19 mouse cellular contexts compared by ENCODE assay signal in the genomic region with DNA sequence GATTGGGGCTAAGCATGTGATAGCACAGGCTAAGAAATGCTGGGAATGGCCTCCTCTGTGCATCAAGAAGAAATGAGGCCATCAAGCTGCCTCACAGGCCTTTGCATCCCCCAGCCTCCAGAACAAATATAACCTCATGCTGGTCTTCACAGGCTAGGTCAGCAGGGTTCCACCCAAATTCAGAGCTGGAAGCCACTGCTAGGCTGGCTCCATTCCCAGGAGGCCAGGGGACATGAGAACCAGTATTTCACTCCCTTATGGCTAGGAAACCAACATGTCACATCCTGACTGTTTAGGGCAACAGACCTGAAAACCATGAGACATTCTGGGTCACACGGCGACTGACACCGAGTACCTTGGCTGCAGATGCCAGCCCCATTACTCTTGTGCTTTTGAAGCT.
DNase-seq lines count a peak whose midpoint lies in the region; ATAC-seq lines count a peak whose summit lies in the region.
"Had no signal": no experiment of that assay in that cellular context is flagged by ENCODE, and none has a peak within 500 bp of the region (broad histone marks: within the 10 kb centered on the region; RNA-seq: fewer than 3 reads in every experiment).

No protein-coding gene starts in this region.

- no peaks in the 10 kb centered on the region for H3K36me3 ChIP-seq in kidney, embryonic 16.5 days (ENCODE audit: insufficient read depth, low read length)
- H3K36me3 ChIP-seq in limb, embryonic 10.5 days = no peaks in the 10 kb centered on the region
- H3K36me3 ChIP-seq: midbrain, embryonic 13.5 days; neural tube, embryonic 13.5 days had no signal

- H3K4me3 ChIP-seq in kidney, embryonic 16.5 days (ENCODE audit: low read length) = no peak overlapping the region
- H3K4me3 ChIP-seq in limb, embryonic 10.5 days = no peak overlapping the region
- H3K4me3 ChIP-seq: gastrocnemius, adult 2 months; heart, adult 2 months; layer of hippocampus, adult 2 months; midbrain, embryonic 13.5 days; neural tube, embryonic 13.5 days had no signal

- H3K9me3 ChIP-seq in kidney, embryonic 16.5 days (ENCODE audit: low read length) = no peaks in the 10 kb centered on the region
- no peaks in the 10 kb centered on the region for H3K9me3 ChIP-seq in limb, embryonic 10.5 days (replicated peaks)
- H3K9me3 ChIP-seq: midbrain, embryonic 13.5 days; neural tube, embryonic 13.5 days had no signal

- no peak overlapping the region for H3K4me2 ChIP-seq in kidney, embryonic 16.5 days (replicated peaks; ENCODE audit: low read depth, low read length)
- H3K4me2 ChIP-seq: midbrain, embryonic 13.5 days; neural tube, embryonic 13.5 days had no signal

- DNase-seq in adrenal gland, postnatal 14 days = peak; percentile 13
- DNase-seq in adrenal gland, adult 18-20 months (ENCODE audit: low spot score in 2 of 2) = no peak
- DNase-seq in kidney, postnatal 14 days = peak; percentile 33
- DNase-seq in cerebellum, adult 18-20 months = peak; percentile 35 to 47
- DNase-seq in cerebellum, postnatal 25 days = peak; percentile 50 to 65
- no peak for DNase-seq in gastrocnemius, postnatal 10 days
- DNase-seq in limb, embryonic 10.5 days (ENCODE audit: low spot score) = no peak
- DNase-seq: gastrocnemius, adult 2 months; heart, adult 2 months; liver, postnatal 0 days; lung, postnatal 10 days; thymus, postnatal 36 days had no signal

- no peak overlapping the region for H3K27ac ChIP-seq in kidney, embryonic 16.5 days (ENCODE audit: low read length)
- H3K27ac ChIP-seq in limb, embryonic 10.5 days = no peak overlapping the region
- H3K27ac ChIP-seq: gastrocnemius, adult 2 months; heart, adult 2 months; layer of hippocampus, adult 2 months; midbrain, embryonic 13.5 days; neural tube, embryonic 13.5 days had no signal

- WGBS in kidney, embryonic 16.5 days = 78% methylated on average over 3 of the region's 3 CpGs
- WGBS in limb, embryonic 10.5 days = 80% methylated on average over 3 of the region's 3 CpGs

- no peaks in the 10 kb centered on the region for H3K27me3 ChIP-seq in kidney, embryonic 16.5 days (ENCODE audit: insufficient read depth, low read length)
- no peaks in the 10 kb centered on the region for H3K27me3 ChIP-seq in limb, embryonic 10.5 days (ENCODE audit: low read depth, poor library complexity, severe bottlenecking)
- H3K27me3 ChIP-seq: midbrain, embryonic 13.5 days; neural tube, embryonic 13.5 days had no signal

- H3K4me1 ChIP-seq in kidney, embryonic 16.5 days (ENCODE audit: insufficient read depth, low read length) = no peaks in the 10 kb centered on the region
- H3K4me1 ChIP-seq in limb, embryonic 10.5 days = peaks cover 8% of the 10 kb centered on the region
- H3K4me1 ChIP-seq: neural tube, embryonic 13.5 days had no signal

- ATAC-seq in kidney, embryonic 16.5 days (ENCODE audit: low FRiP score, low TSS enrichment) = no peak
- ATAC-seq: CD4-positive, CD25-positive, alpha-beta regulatory T cell, adult 4 months; hindbrain, embryonic 16.5 days; intestine, postnatal 0 days; liver, postnatal 0 days; midbrain, embryonic 13.5 days had no signal

- no peak overlapping the region for H3K9ac ChIP-seq in kidney, embryonic 16.5 days (replicated peaks; ENCODE audit: low read length)
- H3K9ac ChIP-seq: liver, postnatal 0 days; midbrain, embryonic 13.5 days; neural tube, embryonic 13.5 days had no signal

Comparison
In these comparisons a context has a peak if more than half of its experiments do, and no peak if none do; other contexts are left out.
1. DNase-seq: peak in adrenal gland, postnatal 14 days (single experiment), kidney, postnatal 14 days (single experiment), cerebellum, adult 18-20 months (2 of 2) and cerebellum, postnatal 25 days (2 of 2); none in adrenal gland, adult 18-20 months (0 of 2), gastrocnemius, postnatal 10 days (single experiment) and limb, embryonic 10.5 days (single experiment).